In genomic region chr3:17896756-17897155, GRCm38 (mm10) we compare ENCODE assay signal across 20 mouse cellular contexts. TPM values are rescaled to one million over a fixed set of nuclear protein-coding genes. Genes with fewer than 3 reads are reported as not detected.
DNase-seq lines count a peak whose midpoint lies in the region; ATAC-seq lines count a peak whose summit lies in the region.
"Had no signal": no experiment of that assay in that cellular context is flagged by ENCODE, and none has a peak within 500 bp of the region (broad histone marks: within the 10 kb centered on the region; RNA-seq: fewer than 3 reads in every experiment).

No protein-coding gene starts in this region.

- DNase-seq in cerebellum, adult 11-12 months: peak; percentile 52
- DNase-seq in cerebellum, adult 8-10 months: peak; percentile 38
- peak; percentile 44 to 76 for DNase-seq in cerebellum, postnatal 14 days
- DNase-seq in T-cell, adult 2 months (ENCODE audit: low spot score): no peak
- no peak for DNase-seq in thymus, postnatal 25 days
- DNase-seq: adrenal gland, postnatal 10 days; forebrain, postnatal 0 days; gastrocnemius, adult 2 months; gastrocnemius, postnatal 25 days; heart, postnatal 36 days; kidney, adult 2 months had no signal

- ATAC-seq in forebrain, embryonic 15.5 days (replicated peaks): no peak
- ATAC-seq: forebrain, postnatal 0 days; intestine, embryonic 16.5 days had no signal

- H3K4me3 ChIP-seq in forebrain, embryonic 15.5 days: no peak overlapping the region
- H3K4me3 ChIP-seq: embryonic facial prominence, embryonic 13.5 days; forebrain, embryonic 12.5 days; gastrocnemius, adult 2 months; heart, embryonic 13.5 days; hindbrain, embryonic 15.5 days had no signal

- no peak overlapping the region for H3K9ac ChIP-seq in forebrain, embryonic 15.5 days (replicated peaks)
- H3K9ac ChIP-seq: embryonic facial prominence, embryonic 13.5 days; forebrain, embryonic 12.5 days; forebrain, postnatal 0 days; heart, embryonic 13.5 days; hindbrain, embryonic 15.5 days had no signal

- H3K4me2 ChIP-seq in forebrain, embryonic 15.5 days (replicated peaks): no peak overlapping the region
- H3K4me2 ChIP-seq: embryonic facial prominence, embryonic 13.5 days; forebrain, embryonic 12.5 days; heart, embryonic 13.5 days; hindbrain, embryonic 15.5 days had no signal

- no peak overlapping the region for H3K27ac ChIP-seq in forebrain, embryonic 15.5 days (replicated peaks)
- H3K27ac ChIP-seq: embryonic facial prominence, embryonic 13.5 days; forebrain, embryonic 12.5 days; gastrocnemius, adult 2 months; heart, embryonic 13.5 days; hindbrain, embryonic 15.5 days had no signal

- no peaks in the 10 kb centered on the region for H3K9me3 ChIP-seq in forebrain, embryonic 15.5 days
- H3K9me3 ChIP-seq: embryonic facial prominence, embryonic 13.5 days; forebrain, embryonic 12.5 days; heart, embryonic 13.5 days; hindbrain, embryonic 15.5 days had no signal

- no peaks in the 10 kb centered on the region for H3K27me3 ChIP-seq in forebrain, embryonic 15.5 days
- H3K27me3 ChIP-seq: embryonic facial prominence, embryonic 13.5 days; forebrain, embryonic 12.5 days; heart, embryonic 13.5 days; hindbrain, embryonic 15.5 days had no signal

- no peaks in the 10 kb centered on the region for H3K4me1 ChIP-seq in forebrain, embryonic 15.5 days
- H3K4me1 ChIP-seq: embryonic facial prominence, embryonic 13.5 days; forebrain, embryonic 12.5 days; heart, embryonic 13.5 days; hindbrain, embryonic 15.5 days had no signal

- 95% methylated on average over 4 of the region's 4 CpGs for WGBS in forebrain, embryonic 15.5 days

- H3K36me3 ChIP-seq in forebrain, embryonic 15.5 days: no peaks in the 10 kb centered on the region
- H3K36me3 ChIP-seq: embryonic facial prominence, embryonic 13.5 days; forebrain, embryonic 12.5 days; G1E; heart, embryonic 13.5 days; hindbrain, embryonic 15.5 days had no signal

RNA-seq across cellular contexts. Expression of gene Cypt12, which starts 51.5 kb away (rescaled TPM):
- polyA plus RNA-seq in forebrain, embryonic 15.5 days (2015; fragmentation: Nextera tagmentation; extraction: Ambion mirVana): not detected in 2 replicates
- polyA plus RNA-seq: embryonic facial prominence, embryonic 13.5 days; forebrain, embryonic 12.5 days; forebrain, postnatal 0 days; G1E; heart, embryonic 13.5 days; heart, postnatal 0 days; hindbrain, embryonic 11.5 days; hindbrain, embryonic 15.5 days; intestine, embryonic 16.5 days had no signal

Comparison
In these comparisons a context has a peak if more than half of its experiments do, and no peak if none do; other contexts are left out.
1. DNase-seq: peak in cerebellum, adult 11-12 months (single experiment), cerebellum, adult 8-10 months (single experiment) and cerebellum, postnatal 14 days (2 of 2); none in T-cell, adult 2 months (single experiment) and thymus, postnatal 25 days (single experiment).